Mouse (Mus musculus): ENCODE data around the gene Rabgef1. TPM values are rescaled to one million over a fixed set of nuclear protein-coding genes. Genes with fewer than 3 reads are reported as not detected.

Rabgef1 gene
- polyA plus RNA-seq, 1 experiment from 2014 or later: 35.7 TPM

DNA sequence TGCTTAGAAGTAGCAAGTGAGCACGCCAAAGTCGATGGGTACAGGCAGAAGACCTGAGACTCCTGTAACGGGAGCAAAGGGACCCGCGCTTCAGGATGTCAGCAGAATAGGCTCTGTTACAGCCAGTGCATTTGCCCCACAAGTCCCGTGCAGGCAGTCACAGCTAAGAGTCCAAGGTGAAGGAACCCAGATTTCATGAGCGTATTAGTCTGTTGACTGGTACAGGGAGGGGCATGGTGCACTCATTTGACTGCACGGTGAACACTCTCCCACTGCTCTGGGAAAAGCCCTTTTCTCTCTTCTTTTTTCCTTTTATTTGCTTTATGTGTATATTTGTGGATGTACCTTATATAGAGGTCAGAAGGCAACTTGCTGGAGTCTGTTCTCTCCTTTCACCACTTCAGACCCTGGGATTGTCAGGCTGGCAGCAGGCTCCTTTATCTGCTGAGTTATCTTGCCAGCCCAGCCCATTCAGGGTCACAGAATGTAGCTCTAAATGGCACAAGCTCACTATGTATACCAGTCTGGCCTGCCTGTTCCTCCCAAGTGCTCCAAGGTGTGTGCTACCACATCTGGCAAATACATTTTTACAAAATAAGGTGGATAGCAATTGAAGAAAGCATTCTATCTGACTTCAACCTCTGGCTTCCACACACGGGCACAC, 12.7 kb downstream of the Rabgef1 start:
- Histone ChIP-seq H3K4me1 (replicated peaks; ENCODE audit: control insufficient read depth, insufficient read depth, low read length) (no peaks in the 10 kb centered on the region; the same call in 1 of the 2 replicates), H3K27ac (no peak overlapping the region), H3K36me3 (replicated peaks; ENCODE audit: control insufficient read depth, insufficient read depth) (peaks cover 7% of the 10 kb centered on the region; the same call in 1 of the 2 replicates), H3K9me3 (ENCODE audit: control insufficient read depth, low read length) (no peaks in the 10 kb centered on the region), H3K9ac (no peak overlapping the region), H3K4me3 (replicated peaks; ENCODE audit: low read length) (no peak overlapping the region), H3K27me3 (ENCODE audit: control insufficient read depth, insufficient read depth, low read length) (no peaks in the 10 kb centered on the region), H3K4me2 (replicated peaks) (no peak overlapping the region)
- DNase-seq (ENCODE audit: low spot score): no peak
- ATAC-seq (ENCODE audit: low FRiP score): no peak
- WGBS: 94% methylated on average over 9 of the region's 9 CpGs

DNA sequence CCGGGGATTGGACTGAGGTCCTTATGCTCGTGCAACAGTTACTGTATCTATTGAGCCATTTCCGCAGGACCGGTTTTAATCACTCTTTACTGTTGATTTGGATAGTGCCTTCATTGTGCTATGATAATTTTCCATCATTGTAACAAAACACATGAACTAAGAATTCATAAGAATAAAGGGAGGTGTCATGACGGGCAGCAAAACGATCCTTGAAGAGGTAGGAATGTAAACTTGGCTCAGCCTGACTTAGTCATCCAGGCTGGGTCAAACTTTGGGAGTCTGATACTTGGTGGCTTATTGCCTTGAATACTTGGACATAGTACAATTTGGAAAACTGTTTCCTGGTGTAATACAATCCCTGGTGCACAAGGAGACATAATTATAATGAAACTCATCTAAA, 13.7 kb downstream of the Rabgef1 start:
- 92% methylated on average over 6 of the region's 6 CpGs for WGBS
- Histone ChIP-seq H3K27ac (no peak overlapping the region), H3K4me3 (replicated peaks; ENCODE audit: low read length) (no peak overlapping the region), H3K9ac (no peak overlapping the region), H3K4me2 (replicated peaks) (no peak overlapping the region), H3K27me3 (ENCODE audit: control insufficient read depth, insufficient read depth, low read length) (no peaks in the 10 kb centered on the region), H3K36me3 (replicated peaks; ENCODE audit: control insufficient read depth, insufficient read depth) (peaks cover 16% of the 10 kb centered on the region), H3K9me3 (ENCODE audit: control insufficient read depth, low read length) (no peaks in the 10 kb centered on the region), H3K4me1 (replicated peaks; ENCODE audit: control insufficient read depth, insufficient read depth, low read length) (no peaks in the 10 kb centered on the region; the same call in 1 of the 2 replicates)
- DNase-seq (ENCODE audit: low spot score): no peak
- ATAC-seq (ENCODE audit: low FRiP score): no peak

DNA sequence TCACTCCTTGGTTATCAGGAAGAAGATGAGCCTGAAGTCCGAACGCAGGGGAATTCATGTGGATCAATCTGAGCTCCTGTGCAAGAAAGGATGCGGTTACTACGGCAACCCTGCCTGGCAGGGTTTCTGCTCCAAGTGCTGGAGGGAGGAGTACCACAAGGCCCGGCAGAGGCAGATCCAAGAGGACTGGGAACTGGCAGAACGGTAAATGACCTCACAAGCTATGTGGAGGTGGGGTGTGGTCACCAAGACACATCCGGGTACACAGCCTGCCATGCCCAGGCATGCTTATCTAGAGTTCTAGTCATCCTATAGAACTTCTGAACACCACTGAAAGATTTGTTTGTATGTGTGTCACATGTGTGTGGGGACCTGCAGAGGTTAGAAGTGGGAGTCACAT, 15.8 kb downstream of the Rabgef1 start:
- no peak overlapping the region for H3K27ac ChIP-seq
- H3K27me3 ChIP-seq (ENCODE audit: control insufficient read depth, insufficient read depth, low read length): no peaks in the 10 kb centered on the region
- H3K9me3 ChIP-seq (ENCODE audit: control insufficient read depth, low read length): no peaks in the 10 kb centered on the region
- peaks cover 35% of the 10 kb centered on the region for H3K36me3 ChIP-seq (replicated peaks; ENCODE audit: control insufficient read depth, insufficient read depth)
- 35% methylated on average over 7 of the region's 7 CpGs for WGBS
- DNase-seq (ENCODE audit: low spot score): peak; percentile 32
- no peak overlapping the region for H3K4me2 ChIP-seq (replicated peaks)
- H3K4me1 ChIP-seq (replicated peaks; ENCODE audit: control insufficient read depth, insufficient read depth, low read length): no peaks in the 10 kb centered on the region; the same call in 1 of the 2 replicates
- no peak overlapping the region for H3K9ac ChIP-seq
- no peak overlapping the region for H3K4me3 ChIP-seq (replicated peaks; ENCODE audit: low read length)
- ATAC-seq (ENCODE audit: low FRiP score): no peak

DNA sequence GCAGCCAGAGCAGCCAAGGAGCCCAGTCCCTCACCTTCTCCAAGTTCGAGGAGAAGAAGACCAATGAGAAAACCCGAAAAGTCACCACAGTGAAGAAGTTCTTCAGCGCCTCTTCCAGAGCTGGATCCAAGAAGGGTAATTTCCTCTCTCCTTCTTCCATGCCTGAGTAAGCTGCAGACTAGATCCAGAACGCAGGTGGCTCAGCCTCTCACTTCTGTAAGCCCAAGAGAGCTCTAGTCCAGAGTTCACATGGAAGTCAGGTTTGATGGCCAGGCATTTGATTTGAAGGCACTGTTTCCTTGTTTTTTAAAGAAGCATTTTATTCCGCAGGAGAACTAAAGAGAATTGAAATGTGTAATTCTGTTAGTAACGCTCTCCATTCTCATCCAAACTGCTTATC, 19.3 kb downstream of the Rabgef1 start:
- Histone ChIP-seq H3K4me3 (replicated peaks; ENCODE audit: low read length) (no peak overlapping the region), H3K27ac (no peak overlapping the region), H3K9ac (no peak overlapping the region), H3K4me1 (replicated peaks; ENCODE audit: control insufficient read depth, insufficient read depth, low read length) (no peaks in the 10 kb centered on the region; the same call in 1 of the 2 replicates), H3K27me3 (ENCODE audit: control insufficient read depth, insufficient read depth, low read length) (no peaks in the 10 kb centered on the region), H3K4me2 (replicated peaks) (no peak overlapping the region), H3K36me3 (replicated peaks; ENCODE audit: control insufficient read depth, insufficient read depth) (peaks cover 56% of the 10 kb centered on the region), H3K9me3 (ENCODE audit: control insufficient read depth, low read length) (no peaks in the 10 kb centered on the region)
- DNase-seq (ENCODE audit: low spot score) (no peak), ATAC-seq (ENCODE audit: low FRiP score) (no peak)
- 94% methylated on average over 6 of the region's 6 CpGs for WGBS

DNA sequence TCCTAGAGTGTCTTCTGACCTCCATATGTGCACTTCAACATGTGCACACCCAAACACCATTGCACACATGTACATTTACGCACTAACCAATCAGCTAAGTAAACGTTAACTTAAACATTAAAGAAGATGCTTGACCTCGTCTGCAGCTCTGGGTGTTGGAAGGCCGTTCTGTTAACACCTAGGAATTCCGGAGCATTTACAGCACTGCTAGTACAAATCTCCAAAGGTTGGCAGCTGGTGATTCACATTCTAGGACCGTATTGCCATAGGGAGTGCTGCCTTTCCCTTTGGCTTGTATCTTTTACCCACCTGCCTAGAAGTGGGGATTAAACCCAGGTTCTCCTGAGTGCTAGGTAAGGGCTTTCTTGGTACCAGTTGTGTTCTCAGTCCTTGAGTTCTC, 20.3 kb downstream of the Rabgef1 start:
- no peaks in the 10 kb centered on the region; the same call in 1 of the 2 replicates for H3K4me1 ChIP-seq (replicated peaks; ENCODE audit: control insufficient read depth, insufficient read depth, low read length)
- H3K9me3 ChIP-seq (ENCODE audit: control insufficient read depth, low read length): no peaks in the 10 kb centered on the region
- peaks cover 56% of the 10 kb centered on the region for H3K36me3 ChIP-seq (replicated peaks; ENCODE audit: control insufficient read depth, insufficient read depth)
- H3K4me2 ChIP-seq (replicated peaks): no peak overlapping the region
- no peak overlapping the region for H3K27ac ChIP-seq
- DNase-seq (ENCODE audit: low spot score): no peak
- WGBS: 93% methylated on average over 6 of the region's 6 CpGs
- H3K27me3 ChIP-seq (ENCODE audit: control insufficient read depth, insufficient read depth, low read length): no peaks in the 10 kb centered on the region
- no peak overlapping the region for H3K4me3 ChIP-seq (replicated peaks; ENCODE audit: low read length)
- ATAC-seq (ENCODE audit: low FRiP score): no peak
- no peak overlapping the region for H3K9ac ChIP-seq

DNA sequence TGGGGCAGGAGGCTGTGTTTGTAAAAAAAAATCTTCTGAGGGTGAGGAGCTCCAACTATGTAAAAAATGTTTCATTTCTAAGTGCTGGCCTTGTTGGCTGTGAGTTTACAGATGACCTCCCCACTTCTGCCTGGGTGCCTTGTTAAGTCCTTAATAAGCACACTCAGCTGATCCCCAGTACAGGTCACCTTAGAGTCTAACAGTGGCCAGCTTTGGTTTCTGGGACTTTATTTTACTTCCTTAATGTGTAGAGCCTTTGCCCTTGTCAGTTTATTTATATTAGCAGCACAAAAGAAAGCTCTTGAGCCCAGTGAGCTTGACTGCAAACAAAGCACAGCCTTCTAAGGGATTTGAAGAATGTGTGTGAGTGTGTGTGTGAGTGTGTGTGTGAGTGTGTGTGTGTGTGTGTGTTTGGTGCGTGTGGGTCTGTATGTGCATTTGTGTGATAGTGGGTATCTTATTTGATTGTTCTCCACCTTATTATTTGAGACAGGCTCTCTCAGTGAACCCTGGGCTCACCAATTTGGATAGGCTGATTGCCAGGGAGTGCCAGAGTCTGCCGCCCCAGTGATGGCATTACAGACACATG, 20.9 kb downstream of the Rabgef1 start:
- no peak overlapping the region for H3K27ac ChIP-seq
- H3K4me1 ChIP-seq (replicated peaks; ENCODE audit: control insufficient read depth, insufficient read depth, low read length): no peaks in the 10 kb centered on the region; the same call in 1 of the 2 replicates
- no peak for ATAC-seq (ENCODE audit: low FRiP score)
- H3K4me2 ChIP-seq (replicated peaks): no peak overlapping the region
- WGBS: 86% methylated on average over 2 of the region's 2 CpGs
- peaks cover 56% of the 10 kb centered on the region for H3K36me3 ChIP-seq (replicated peaks; ENCODE audit: control insufficient read depth, insufficient read depth)
- H3K9ac ChIP-seq: no peak overlapping the region
- H3K9me3 ChIP-seq (ENCODE audit: control insufficient read depth, low read length): no peaks in the 10 kb centered on the region
- no peak overlapping the region for H3K4me3 ChIP-seq (replicated peaks; ENCODE audit: low read length)
- DNase-seq (ENCODE audit: low spot score): no peak
- no peaks in the 10 kb centered on the region for H3K27me3 ChIP-seq (ENCODE audit: control insufficient read depth, insufficient read depth, low read length)

DNA sequence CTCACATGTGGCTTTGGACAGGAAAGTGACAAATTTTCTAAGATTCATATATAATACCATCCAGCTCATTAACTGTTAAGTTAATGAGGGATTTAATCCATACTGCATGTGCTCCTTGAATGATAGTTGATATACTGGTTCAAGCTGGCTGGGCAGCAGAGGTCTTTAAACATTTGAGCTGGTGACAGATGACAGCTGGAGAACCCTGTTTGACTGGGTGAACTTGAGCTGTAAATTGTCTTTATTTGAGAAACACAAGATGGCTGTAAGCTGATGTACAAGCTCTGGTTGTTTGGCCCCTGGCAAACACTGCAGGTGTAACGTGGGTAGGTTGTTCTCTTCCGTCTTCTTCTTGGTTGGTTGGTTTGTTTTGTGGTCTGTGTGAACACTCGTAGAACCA, 22.2 kb downstream of the Rabgef1 start:
- DNase-seq (ENCODE audit: low spot score) (no peak), ATAC-seq (ENCODE audit: low FRiP score) (no peak)
- 95% methylated on average over 3 of the region's 3 CpGs for WGBS
- H3K4me1 ChIP-seq (replicated peaks; ENCODE audit: control insufficient read depth, insufficient read depth, low read length): no peaks in the 10 kb centered on the region
- H3K4me2 ChIP-seq (replicated peaks): no peak overlapping the region
- no peak overlapping the region for H3K4me3 ChIP-seq (replicated peaks; ENCODE audit: low read length)
- H3K27ac ChIP-seq: no peak overlapping the region
- H3K36me3 ChIP-seq (replicated peaks; ENCODE audit: control insufficient read depth, insufficient read depth): peaks cover 66% of the 10 kb centered on the region
- no peaks in the 10 kb centered on the region for H3K27me3 ChIP-seq (ENCODE audit: control insufficient read depth, insufficient read depth, low read length)
- H3K9ac ChIP-seq: no peak overlapping the region
- H3K9me3 ChIP-seq (ENCODE audit: control insufficient read depth, low read length): no peaks in the 10 kb centered on the region

DNA sequence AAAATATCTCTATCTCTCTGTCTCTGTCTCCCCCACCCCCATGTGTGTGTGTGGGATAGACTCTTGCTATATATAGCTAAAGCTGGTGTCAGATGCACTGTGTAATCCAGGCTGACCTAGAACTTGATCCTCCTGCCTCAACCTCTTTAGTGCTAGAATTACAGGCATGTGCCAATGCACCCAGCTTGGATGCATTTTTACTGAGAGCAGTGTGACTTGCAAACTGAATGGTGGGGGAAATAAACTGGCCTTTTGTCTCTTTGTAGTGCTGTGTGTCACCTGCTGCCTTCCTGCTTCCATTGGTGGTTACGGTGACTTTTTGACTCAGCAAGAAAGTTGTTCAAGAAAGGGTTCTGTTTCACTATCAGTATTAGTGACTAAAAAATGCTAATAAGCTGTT, 24.7 kb downstream of the Rabgef1 start:
- Histone ChIP-seq H3K9ac (no peak overlapping the region), H3K4me2 (replicated peaks) (no peak overlapping the region), H3K27ac (no peak overlapping the region), H3K9me3 (ENCODE audit: control insufficient read depth, low read length) (no peaks in the 10 kb centered on the region), H3K36me3 (replicated peaks; ENCODE audit: control insufficient read depth, insufficient read depth) (peaks cover 65% of the 10 kb centered on the region), H3K4me1 (replicated peaks; ENCODE audit: control insufficient read depth, insufficient read depth, low read length) (no peaks in the 10 kb centered on the region), H3K27me3 (ENCODE audit: control insufficient read depth, insufficient read depth, low read length) (no peaks in the 10 kb centered on the region), H3K4me3 (replicated peaks; ENCODE audit: low read length) (no peak overlapping the region)
- 78% methylated on average over 1 of the region's 1 CpGs for WGBS
- ATAC-seq (ENCODE audit: low FRiP score): no peak
- no peak for DNase-seq (ENCODE audit: low spot score)

DNA sequence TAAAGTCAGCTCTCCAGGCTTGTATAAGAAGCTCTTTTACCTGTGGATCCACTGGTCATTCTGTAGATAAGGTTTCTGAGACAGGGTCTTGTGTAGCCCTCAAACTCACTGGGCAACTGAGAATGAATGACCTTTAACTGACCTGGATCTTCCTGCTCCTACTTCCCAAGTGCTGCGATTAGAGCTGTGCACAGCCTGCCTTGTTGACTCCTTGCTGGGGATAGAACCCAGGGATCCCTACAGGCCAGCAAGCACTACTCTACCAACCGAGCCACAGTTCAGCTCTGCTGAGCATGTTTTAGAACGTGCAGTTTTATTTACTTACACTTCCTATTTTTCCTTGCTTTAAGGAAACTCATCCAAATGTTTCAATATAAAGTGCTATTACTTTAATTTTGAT, 25.9 kb downstream of the Rabgef1 start:
- Histone ChIP-seq H3K4me2 (replicated peaks) (no peak overlapping the region), H3K27ac (no peak overlapping the region), H3K27me3 (ENCODE audit: control insufficient read depth, insufficient read depth, low read length) (no peaks in the 10 kb centered on the region), H3K9ac (no peak overlapping the region), H3K9me3 (ENCODE audit: control insufficient read depth, low read length) (no peaks in the 10 kb centered on the region), H3K4me3 (replicated peaks; ENCODE audit: low read length) (no peak overlapping the region), H3K36me3 (replicated peaks; ENCODE audit: control insufficient read depth, insufficient read depth) (peaks cover 62% of the 10 kb centered on the region), H3K4me1 (replicated peaks; ENCODE audit: control insufficient read depth, insufficient read depth, low read length) (no peaks in the 10 kb centered on the region)
- 88% methylated on average over 3 of the region's 3 CpGs for WGBS
- DNase-seq (ENCODE audit: low spot score): no peak
- ATAC-seq (ENCODE audit: low FRiP score): no peak
